Mouse (Mus musculus) kidney, adult 11 months (tissue): ENCODE results near the gene Tmem59l.

Experiments
- DNase-seq: peaks from one replicate; pipeline ENCODE4 v3.0.0; 2022

Tmem59l gene

GRCm38 (mm10) chr8:70458462-70458861 lies 28.7 kb downstream of the Tmem59l start:
- no peak for DNase-seq

- no peak for DNase-seq
These were observed 29.3 kb downstream of the Tmem59l start for GRCm38 (mm10) chr8:70457882-70458281.

- no peak for DNase-seq
These were observed 30.2 kb downstream of the Tmem59l start for GRCm38 (mm10) chr8:70456996-70457395.

- no peak for DNase-seq
These were observed 33.3 kb downstream of the Tmem59l start for GRCm38 (mm10) chr8:70453852-70454251.

- DNase-seq = no peak
These were observed 34.8 kb downstream of the Tmem59l start for GRCm38 (mm10) chr8:70452196-70452966.

- no peak for DNase-seq
These were observed 39.3 kb downstream of the Tmem59l start for GRCm38 (mm10) chr8:70447639-70448420.

GRCm38 (mm10) chr8:70445988-70446387 lies 41.2 kb downstream of the Tmem59l start:
- DNase-seq = no peak

- DNase-seq = no peak
These were observed 43.8 kb downstream of the Tmem59l start for GRCm38 (mm10) chr8:70443326-70443725.

GRCm38 (mm10) chr8:70441565-70441964 lies 45.6 kb downstream of the Tmem59l start:
- no peak for DNase-seq

- no peak for DNase-seq
These were observed 46.9 kb downstream of the Tmem59l start for GRCm38 (mm10) chr8:70440246-70440645.

- DNase-seq = no peak
These were observed 47.3 kb downstream of the Tmem59l start for GRCm38 (mm10) chr8:70439848-70440179.

- peak; percentile 96 for DNase-seq
These were observed 47.9 kb downstream of the Tmem59l start, which contains the start of gene Crtc1 for GRCm38 (mm10) chr8:70439055-70439847. Gene Crtc1, minus strand, starts transcription at chr8:70439579.

- no peak for DNase-seq
These were observed 48.7 kb downstream of the Tmem59l start for GRCm38 (mm10) chr8:70438423-70438822.

GRCm38 (mm10) chr8:70435156-70435555 lies 52.0 kb downstream of the Tmem59l start:
- DNase-seq = no peak
